Mouse (Mus musculus) embryo, embryonic 10 days (tissue): ENCODE data around the gene Map4k4.
A peak's percentile ranks its signal among the peaks of the same experiment; 100 is the strongest.

ENCODE experiments used
- DNase-seq: peaks from one replicate; pipeline ENCODE4 v3.0.0-alpha.2; 2015; ENCODE audit warnings: low spot score

The Map4k4 gene

GRCm38 (mm10) chr1:39898686-39899085 lies 2.0 kb upstream of the Map4k4 start:
- no peak for DNase-seq

GRCm38 (mm10) chr1:39901063-39901811 lies 524 bp downstream of the Map4k4 start:
- peak; percentile 60 for DNase-seq

- peak; percentile 60 for DNase-seq
Observed at GRCm38 (mm10) chr1:39901851-39902703, 1.4 kb downstream of the Map4k4 start.

- peak; percentile 31 for DNase-seq
Observed at GRCm38 (mm10) chr1:39902704-39903151, 2.0 kb downstream of the Map4k4 start.

- no peak for DNase-seq
Observed at GRCm38 (mm10) chr1:39904720-39905119, 4.0 kb downstream of the Map4k4 start.

- no peak for DNase-seq
Observed at GRCm38 (mm10) chr1:39906921-39907320, 6.2 kb downstream of the Map4k4 start.

GRCm38 (mm10) chr1:39908976-39909375 lies 8.3 kb downstream of the Map4k4 start:
- no peak for DNase-seq

GRCm38 (mm10) chr1:39911446-39911845 lies 10.7 kb downstream of the Map4k4 start:
- peak; percentile 73 for DNase-seq

- DNase-seq = no peak
Observed at GRCm38 (mm10) chr1:39913256-39913655, 12.5 kb downstream of the Map4k4 start.

GRCm38 (mm10) chr1:39916144-39916543 lies 15.4 kb downstream of the Map4k4 start:
- no peak for DNase-seq

GRCm38 (mm10) chr1:39917855-39918516 lies 17.3 kb downstream of the Map4k4 start:
- no peak for DNase-seq

- DNase-seq = no peak
Observed at GRCm38 (mm10) chr1:39918517-39919115, 17.9 kb downstream of the Map4k4 start.

GRCm38 (mm10) chr1:39920616-39921015 lies 19.9 kb downstream of the Map4k4 start:
- DNase-seq = no peak

- DNase-seq = no peak
Observed at GRCm38 (mm10) chr1:39921996-39922395, 21.3 kb downstream of the Map4k4 start.

GRCm38 (mm10) chr1:39922714-39923113 lies 22.0 kb downstream of the Map4k4 start:
- no peak for DNase-seq

GRCm38 (mm10) chr1:39923395-39924337 lies 23.0 kb downstream of the Map4k4 start:
- peak; percentile 46 for DNase-seq

- DNase-seq = no peak
Observed at GRCm38 (mm10) chr1:39931055-39931454, 30.3 kb downstream of the Map4k4 start.

GRCm38 (mm10) chr1:39932216-39932739 lies 31.6 kb downstream of the Map4k4 start:
- no peak for DNase-seq

- no peak for DNase-seq
Observed at GRCm38 (mm10) chr1:39932922-39933321, 32.2 kb downstream of the Map4k4 start.

- DNase-seq = no peak
Observed at GRCm38 (mm10) chr1:39934954-39935353, 34.2 kb downstream of the Map4k4 start.

GRCm38 (mm10) chr1:39935616-39936015 lies 34.9 kb downstream of the Map4k4 start:
- DNase-seq = peak; percentile 50
